Mouse (Mus musculus): Measurements from ENCODE around the gene Psmb7.

DNA sequence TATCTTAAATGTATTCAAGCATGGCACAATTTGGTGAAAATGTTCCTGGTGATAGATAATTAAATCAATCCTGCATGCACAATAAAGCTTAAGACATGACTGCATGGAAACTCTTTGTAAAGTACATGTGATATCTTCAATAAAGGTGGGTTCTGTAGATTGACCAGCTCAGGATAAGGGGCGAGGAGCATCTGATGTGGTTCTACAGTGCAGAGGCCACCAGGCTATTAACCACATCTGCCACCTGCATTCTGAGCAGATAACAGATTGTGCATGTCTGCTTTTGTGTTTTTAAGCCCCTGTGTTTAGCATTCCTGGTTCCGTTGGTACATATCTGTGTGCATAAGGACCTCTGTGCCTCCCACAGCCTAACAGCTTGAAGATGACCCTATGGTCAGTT lies 100.7 kb downstream of the Psmb7 start:
- TF ChIP-seq CTCF (IDR thresholded peaks at IDR 0.05; ENCODE audit: control insufficient read depth, insufficient read depth, low read length) (no peak), POLR2A (IDR thresholded peaks at IDR 0.05; ENCODE audit: borderline replicate concordance, control insufficient read depth, low read depth, low read length) (no peak)
